18 mouse cellular contexts compared by ENCODE assay signal in genomic region chr9:86624039-86624438, GRCm38 (mm10). TPM values are rescaled to one million over a fixed set of nuclear protein-coding genes. Genes with fewer than 3 reads are reported as not detected.
DNase-seq lines count a peak whose midpoint lies in the region; ATAC-seq and TF ChIP-seq lines count a peak whose summit lies in the region.
"Had no signal": no experiment of that assay in that cellular context is flagged by ENCODE, and none has a peak within 500 bp of the region (broad histone marks: within the 10 kb centered on the region; RNA-seq: fewer than 3 reads in every experiment).

No protein-coding gene starts in this region.

- H3K4me1 ChIP-seq in hindbrain, postnatal 0 days (ENCODE audit: insufficient read depth, low read length) = peaks cover 6% of the 10 kb centered on the region; the same call in 1 of the 2 replicates
- no peaks in the 10 kb centered on the region for H3K4me1 ChIP-seq in hindbrain, embryonic 10.5 days (replicated peaks)
- no peaks in the 10 kb centered on the region for H3K4me1 ChIP-seq in testis, adult 2 months (ENCODE audit: control insufficient read depth, insufficient read depth, low read length)
- H3K4me1 ChIP-seq: hindbrain, embryonic 12.5 days; stomach, embryonic 15.5 days had no signal

- no peaks in the 10 kb centered on the region for H3K9me3 ChIP-seq in hindbrain, postnatal 0 days (ENCODE audit: low read length)
- no peaks in the 10 kb centered on the region for H3K9me3 ChIP-seq in hindbrain, embryonic 10.5 days
- H3K9me3 ChIP-seq: embryonic facial prominence, embryonic 12.5 days; forebrain, embryonic 13.5 days; heart, embryonic 12.5 days; hindbrain, embryonic 12.5 days; midbrain, embryonic 15.5 days; neural tube, embryonic 13.5 days; stomach, embryonic 15.5 days had no signal

- ATAC-seq in hindbrain, postnatal 0 days = peak; percentile 41
- ATAC-seq in common myeloid progenitor, adult 5-6 weeks (replicated peaks; ENCODE audit: low read depth, poor library complexity, severe bottlenecking) = peak; percentile 86
- ATAC-seq: forebrain, embryonic 13.5 days; midbrain, embryonic 15.5 days had no signal

- DNase-seq in hindbrain, postnatal 0 days (ENCODE audit: low spot score) = peak; percentile 68
- no peak for DNase-seq in hindbrain, embryonic 10.5 days (ENCODE audit: low spot score)
- no peak for DNase-seq in testis, postnatal 10 days (ENCODE audit: low spot score)
- no peak for DNase-seq in liver
- DNase-seq in retina, embryonic 14.5 days (ENCODE audit: low spot score) = no peak
- DNase-seq: cerebellum, adult 9-11 months; kidney, adult 8-10 months had no signal

- H3K4me2 ChIP-seq in hindbrain, postnatal 0 days (ENCODE audit: low read depth, low read length) = no peak overlapping the region
- peak overlapping the region; percentile 75 for H3K4me2 ChIP-seq in myocyte (ENCODE audit: low read depth)
- H3K4me2 ChIP-seq: embryonic facial prominence, embryonic 12.5 days; forebrain, embryonic 13.5 days; heart, embryonic 12.5 days; hindbrain, embryonic 12.5 days; liver, embryonic 11.5 days; midbrain, embryonic 15.5 days; neural tube, embryonic 13.5 days; stomach, embryonic 15.5 days had no signal

- no peak overlapping the region for H3K9ac ChIP-seq in hindbrain, postnatal 0 days (replicated peaks; ENCODE audit: low read length)
- H3K9ac ChIP-seq: embryonic facial prominence, embryonic 12.5 days; forebrain, embryonic 13.5 days; heart, embryonic 12.5 days; hindbrain, embryonic 12.5 days; midbrain, embryonic 15.5 days; neural tube, embryonic 13.5 days; stomach, embryonic 15.5 days had no signal

- 50% methylated on average over 12 of the region's 12 CpGs for WGBS in hindbrain, postnatal 0 days
- WGBS in hindbrain, embryonic 10.5 days = 94% methylated on average over 12 of the region's 12 CpGs

- H3ac ChIP-seq in myocyte (ENCODE audit: control insufficient read depth, insufficient read length) = no peak overlapping the region

- H3K79me2 ChIP-seq in myocyte (ENCODE audit: control insufficient read depth, insufficient read depth) = no peaks in the 10 kb centered on the region

- H3K27ac ChIP-seq in hindbrain, postnatal 0 days = peak overlapping the region; percentile 45; the same call in 1 of the 2 replicates
- H3K27ac ChIP-seq in hindbrain, embryonic 10.5 days = no peak overlapping the region
- H3K27ac ChIP-seq in testis, adult 2 months (ENCODE audit: control insufficient read depth, insufficient read depth, low read depth, low read length) = 0 out of 2 replicates have a peak overlapping the region, but pooled peaks have one; percentile 53
- H3K27ac ChIP-seq: embryonic facial prominence, embryonic 12.5 days; forebrain, embryonic 13.5 days; hindbrain, embryonic 12.5 days; midbrain, embryonic 15.5 days; neural tube, embryonic 13.5 days; stomach, embryonic 15.5 days had no signal

- no peak overlapping the region for H3K4me3 ChIP-seq in hindbrain, postnatal 0 days (ENCODE audit: low read length)
- no peak overlapping the region for H3K4me3 ChIP-seq in hindbrain, embryonic 10.5 days
- H3K4me3 ChIP-seq in testis, adult 2 months (ENCODE audit: control insufficient read depth, low read depth, low read length) = no peak overlapping the region
- H3K4me3 ChIP-seq in myocyte = no peak overlapping the region
- H3K4me3 ChIP-seq: embryonic facial prominence, embryonic 12.5 days; forebrain, embryonic 13.5 days; heart, embryonic 12.5 days; hindbrain, embryonic 12.5 days; midbrain, embryonic 15.5 days; neural tube, embryonic 13.5 days; stomach, embryonic 15.5 days had no signal

- no peaks in the 10 kb centered on the region for H3K27me3 ChIP-seq in hindbrain, postnatal 0 days (ENCODE audit: insufficient read depth, low read length)
- no peaks in the 10 kb centered on the region for H3K27me3 ChIP-seq in hindbrain, embryonic 10.5 days (ENCODE audit: insufficient read depth, poor library complexity, severe bottlenecking)
- H3K27me3 ChIP-seq in testis, adult 2 months (ENCODE audit: control insufficient read depth, insufficient read depth, low read length) = no peaks in the 10 kb centered on the region
- no peaks in the 10 kb centered on the region for H3K27me3 ChIP-seq in myocyte (ENCODE audit: control insufficient read depth, insufficient read depth, insufficient read length)
- H3K27me3 ChIP-seq: embryonic facial prominence, embryonic 12.5 days; forebrain, embryonic 13.5 days; heart, embryonic 12.5 days; hindbrain, embryonic 12.5 days; midbrain, embryonic 15.5 days; neural tube, embryonic 13.5 days; stomach, embryonic 15.5 days had no signal

- no peaks in the 10 kb centered on the region for H3K36me3 ChIP-seq in hindbrain, postnatal 0 days (ENCODE audit: insufficient read depth, low read length)
- H3K36me3 ChIP-seq in hindbrain, embryonic 10.5 days = no peaks in the 10 kb centered on the region
- peaks cover 2% of the 10 kb centered on the region for H3K36me3 ChIP-seq in testis, adult 2 months (ENCODE audit: control insufficient read depth, insufficient read depth, low read length)
- H3K36me3 ChIP-seq in myocyte (ENCODE audit: control insufficient read depth, insufficient read depth) = no peaks in the 10 kb centered on the region
- H3K36me3 ChIP-seq: embryonic facial prominence, embryonic 12.5 days; heart, embryonic 12.5 days; hindbrain, embryonic 12.5 days; midbrain, embryonic 15.5 days; neural tube, embryonic 13.5 days; stomach, embryonic 15.5 days had no signal

- TF ChIP-seq POLR2A in testis, adult 2 months (IDR thresholded peaks at IDR 0.05; ENCODE audit: control insufficient read depth, low read depth, low read length) = no peak
- TF ChIP-seq POLR2A in myocyte (IDR thresholded peaks at IDR 0.05; ENCODE audit: insufficient read length, low read depth) = no peak

- TF ChIP-seq CTCF in hindbrain, postnatal 0 days (IDR thresholded peaks at IDR 0.05; ENCODE audit: low read depth) = no peak
- no peak for TF ChIP-seq CTCF in testis, adult 2 months (IDR thresholded peaks at IDR 0.05; ENCODE audit: control insufficient read depth, insufficient read depth, insufficient replicate concordance, low read depth, low read length)

TF ChIP-seq in myocyte, 11 proteins besides CTCF, POLR2A, EP300 and RAD21:
- TF ChIP-seq MYOG (IDR thresholded peaks at IDR 0.05; ENCODE audit: control insufficient read depth in 1 of 3, insufficient read depth in 1 of 3, insufficient read length in 2 of 3, low read depth in 2 of 3) (no peak), CEBPB (IDR thresholded peaks at IDR 0.05; ENCODE audit: insufficient read depth, poor library complexity, severe bottlenecking) (no peak), TCF12 (IDR thresholded peaks at IDR 0.05; ENCODE audit: insufficient read depth, poor library complexity, severe bottlenecking) (no peak), POLR2AphosphoS2 (IDR thresholded peaks at IDR 0.05; ENCODE audit: insufficient read length, low read depth) (no peak), REST (IDR thresholded peaks at IDR 0.05; ENCODE audit: insufficient read depth, insufficient read length) (no peak), MYOD1 (IDR thresholded peaks at IDR 0.05; ENCODE audit: control insufficient read depth in 1 of 3, insufficient read length in 2 of 3, low read depth in 2 of 3) (peak in 2 of 3 experiments; percentile 46 to 52)

RNA-seq across cellular contexts. Expression of gene Rwdd2a, which starts 52.2 kb away (rescaled TPM):
- 35.4 and 41.3 TPM in 2 replicates for total RNA-seq in hindbrain, postnatal 0 days (2014; rRNA removed)
- polyA plus RNA-seq in hindbrain, postnatal 0 days (2015; fragmentation: Nextera tagmentation; extraction: Ambion mirVana) = 79.2 and 82.4 TPM in 2 replicates
- polyA plus RNA-seq in hindbrain, embryonic 10.5 days (2016; fragmentation: Nextera tagmentation; extraction: Ambion mirVana) = 4.6 and 5.7 TPM in 2 replicates
- 59.0 and 61.4 TPM in 2 replicates for polyA plus RNA-seq in testis, adult 2 months (2012; rRNA removed)
- total RNA-seq in common myeloid progenitor, adult 5-6 weeks (2017) = 2.7 and 4.8 TPM in 2 replicates
- 2.1 TPM for polyA plus RNA-seq in myocyte (2012; fragmentation: generic; extraction: Trizol)

RNA-seq across cellular contexts. Expression of gene Pgm3, which starts 52.4 kb away (rescaled TPM):
- total RNA-seq in hindbrain, postnatal 0 days (2014; rRNA removed) = 12.4 and 15.1 TPM in 2 replicates
- 28.9 and 30.0 TPM in 2 replicates for polyA plus RNA-seq in hindbrain, postnatal 0 days (2015; fragmentation: Nextera tagmentation; extraction: Ambion mirVana)
- polyA plus RNA-seq in hindbrain, embryonic 10.5 days (2016; fragmentation: Nextera tagmentation; extraction: Ambion mirVana) = 38.9 and 39.1 TPM in 2 replicates
- 5.2 and 6.2 TPM in 2 replicates for polyA plus RNA-seq in testis, adult 2 months (2012; rRNA removed)
- total RNA-seq in common myeloid progenitor, adult 5-6 weeks (2017) = 17.1 and 17.7 TPM in 2 replicates
- polyA plus RNA-seq in myocyte (2012; fragmentation: generic; extraction: Trizol) = 8.5 TPM
